Mouse (Mus musculus) heart, adult 2 months (tissue): ENCODE measurements around the gene Bfsp2.

Experiments
- CTCF ChIP-seq: fragments of 200-600 bp; IDR thresholded peaks from 2 replicates; pipeline ENCODE4 v1.8.1; 2022; ENCODE audit warnings: antibody characterized with exemption, mild to moderate bottlenecking, moderate library complexity
- EP300 ChIP-seq: fragments of 200-500 bp; IDR thresholded peaks from 2 replicates; pipeline ENCODE4 v1.6.1; 2011; ENCODE audit warnings: low read depth, low read length, control low read depth; ENCODE audit not compliant: insufficient read depth
- POLR2A ChIP-seq: fragments of 200-500 bp; IDR thresholded peaks from 2 replicates; pipeline ENCODE4 v1.6.1; 2011; ENCODE audit warnings: mild to moderate bottlenecking, low read depth, low read length, control low read depth; ENCODE audit not compliant: insufficient read depth

DNA sequence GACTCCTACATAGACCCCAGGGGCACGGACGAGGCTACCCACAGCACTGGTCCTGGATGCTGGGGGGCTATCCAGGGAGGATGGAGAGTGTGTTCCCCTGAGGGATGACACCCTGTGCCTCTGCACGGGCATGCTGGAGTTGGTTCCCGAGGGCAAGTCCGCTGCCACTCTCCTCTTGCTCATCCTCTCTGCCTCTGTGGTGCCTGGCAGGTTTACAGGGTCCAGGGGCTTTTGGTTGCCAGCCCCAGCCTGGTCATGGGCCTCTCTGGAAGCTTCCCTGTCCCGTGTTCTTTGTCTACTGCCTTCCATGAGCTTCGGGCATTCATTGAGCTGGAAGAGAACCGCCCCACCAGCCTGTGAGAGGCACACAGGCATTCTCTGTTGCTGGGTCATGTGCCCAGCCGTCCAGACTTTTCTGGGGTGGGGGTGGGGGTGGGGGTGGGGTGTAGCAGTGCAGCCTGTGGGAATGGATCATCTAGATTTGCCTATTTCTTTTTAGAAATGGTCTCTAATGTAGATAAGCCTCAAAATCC is at the start of gene Bfsp2:
- no peak for TF ChIP-seq CTCF
- TF ChIP-seq POLR2A = no peak
- TF ChIP-seq EP300 = no peak
